Mouse (Mus musculus) gastrocnemius, postnatal 4 days (tissue): ENCODE data around the gene Rxra. TPM values are rescaled to one million over a fixed set of nuclear protein-coding genes. Genes with fewer than 3 reads are reported as not detected.

Experiments
- DNase-seq, 2 experiments: peaks; one replicate each; pipeline ENCODE4 v3.0.0; 2021 to 2022; ENCODE audit warnings: low spot score in 2 of 2, mixed read lengths in 2 of 2
- total RNA-seq, 2 experiments: library from RNA; stranded (reverse); gene quantifications; 2 replicates each; pipeline ENCODE4 v1.2.3; 2021

Gene Rxra
- total RNA-seq, 2 experiments from 2014 or later, result 59.0 to 60.2 TPM

GRCm38 (mm10) chr2:27801041-27801440 is 124.8 kb downstream of the Rxra start:
- DNase-seq, result no peak

DNA sequence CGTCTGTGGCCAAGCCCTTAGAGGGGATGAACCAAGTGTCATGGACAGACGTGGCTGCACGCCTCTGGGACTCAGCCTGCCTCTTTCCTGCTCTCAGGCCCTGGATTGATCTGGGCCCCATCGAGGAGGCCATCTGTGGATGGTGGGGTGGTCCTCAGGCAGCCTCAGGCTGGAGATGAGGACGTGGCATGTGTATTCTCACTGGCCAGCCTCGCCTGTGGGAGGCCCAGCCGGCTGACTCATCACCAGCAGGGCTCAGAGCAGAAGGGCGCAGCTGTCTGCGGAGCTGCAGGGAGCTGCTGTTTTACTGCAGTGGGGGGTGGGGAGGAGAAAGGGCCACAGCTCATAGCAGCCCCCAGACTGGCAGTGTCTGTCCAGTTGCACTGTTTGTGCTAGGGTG is 126.3 kb downstream of the Rxra start:
- DNase-seq, result peak; percentile 45 to 72

DNA sequence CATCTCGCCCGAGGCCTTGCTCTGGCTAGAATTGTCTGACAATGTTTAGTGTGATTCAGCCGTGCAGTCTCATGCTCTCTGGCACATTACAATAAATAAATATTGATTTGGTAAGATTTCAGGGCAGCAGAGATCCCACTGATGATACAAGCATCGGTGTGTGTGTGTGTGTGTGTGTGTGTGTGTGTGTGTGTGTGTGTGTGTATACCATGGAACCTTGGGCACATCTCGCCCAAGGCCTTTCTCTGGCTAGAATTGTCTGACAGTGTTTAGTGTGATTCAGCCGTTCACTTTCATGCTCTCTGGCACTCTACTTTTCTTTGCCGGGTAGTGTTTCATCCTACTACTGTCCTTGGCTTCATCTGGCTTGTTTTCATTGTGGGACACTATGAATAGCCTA is 130.5 kb downstream of the Rxra start:
- DNase-seq, result no peak

GRCm38 (mm10) chr2:27807684-27808083 is 131.4 kb downstream of the Rxra start:
- DNase-seq, result no peak

DNA sequence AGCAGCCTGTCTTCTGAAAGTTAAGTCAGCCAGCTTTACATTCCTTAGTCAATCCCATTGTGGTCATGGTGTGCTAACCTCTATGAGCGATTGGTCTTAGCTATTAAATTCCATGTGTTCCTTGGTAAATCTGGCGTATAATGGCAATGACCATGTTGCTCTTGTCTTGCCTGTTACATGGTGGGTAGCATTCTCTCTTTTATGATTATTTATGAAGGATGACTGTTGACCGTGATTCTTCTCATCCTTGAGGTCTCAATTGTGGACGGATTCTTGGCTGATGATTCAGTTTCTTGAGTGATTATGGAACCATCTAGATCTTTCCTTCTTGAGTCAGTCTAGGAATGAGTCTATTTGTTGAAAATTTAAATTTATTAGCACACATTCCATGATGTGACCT is 133.7 kb downstream of the Rxra start:
- no peak for DNase-seq

Other genes with a start within 250 kb of the Rxra start
- gene Vav2, start 249.4 kb upstream of the Rxra start, total RNA-seq, result 10 to 100 TPM; 11.2 to 11.6 TPM
- gene Brd3os, start 234.1 kb upstream of the Rxra start, total RNA-seq, result 1 to 10 TPM; 1.6 to 2.9 TPM
- 100 to 1,000 TPM; 103 to 109 TPM for gene Brd3, start 168.8 kb upstream of the Rxra start, total RNA-seq
- gene Wdr5, start 161.3 kb upstream of the Rxra start, total RNA-seq, result 10 to 100 TPM; 36.4 to 39.2 TPM
- gene Col5a1, start 210.0 kb downstream of the Rxra start, total RNA-seq, result 100 to 1,000 TPM; 479 to 480 TPM